Mouse (Mus musculus): Measurements from ENCODE around the gene Ppox. TPM values are rescaled to one million over a fixed set of nuclear protein-coding genes. Genes with fewer than 3 reads are reported as not detected.

Gene Ppox
- polyA plus RNA-seq, 1 experiment from 2014 or later = 69.6 TPM

GRCm38 (mm10) chr1:171235791-171236190, 45.2 kb downstream of the Ppox start:
- no peak for DNase-seq
- 67% methylated on average over 4 of the region's 4 CpGs for WGBS (ENCODE audit: insufficient replicate concordance)
- ATAC-seq = no peak
- Histone ChIP-seq H3K36me3 (replicated peaks; ENCODE audit: insufficient read depth, low read length) (peaks cover 57% of the 10 kb centered on the region), H3K4me3 (ENCODE audit: low read depth, low read length) (no peak overlapping the region), H3K4me1 (ENCODE audit: insufficient read depth) (peaks cover 15% of the 10 kb centered on the region), H3K27me3 (ENCODE audit: insufficient read depth, low read length) (no peaks in the 10 kb centered on the region), H3K27ac (ENCODE audit: low read depth) (no peak overlapping the region), H3K9ac (replicated peaks) (no peak overlapping the region), H3K9me3 (ENCODE audit: low read length) (no peaks in the 10 kb centered on the region), H3K4me2 (ENCODE audit: low read depth, low read length) (no peak overlapping the region)
- TF ChIP-seq CTCF (IDR thresholded peaks at IDR 0.05; ENCODE audit: low read depth) = no peak
- TF ChIP-seq EP300 (IDR thresholded peaks at IDR 0.05; ENCODE audit: low read depth) = no peak

DNA sequence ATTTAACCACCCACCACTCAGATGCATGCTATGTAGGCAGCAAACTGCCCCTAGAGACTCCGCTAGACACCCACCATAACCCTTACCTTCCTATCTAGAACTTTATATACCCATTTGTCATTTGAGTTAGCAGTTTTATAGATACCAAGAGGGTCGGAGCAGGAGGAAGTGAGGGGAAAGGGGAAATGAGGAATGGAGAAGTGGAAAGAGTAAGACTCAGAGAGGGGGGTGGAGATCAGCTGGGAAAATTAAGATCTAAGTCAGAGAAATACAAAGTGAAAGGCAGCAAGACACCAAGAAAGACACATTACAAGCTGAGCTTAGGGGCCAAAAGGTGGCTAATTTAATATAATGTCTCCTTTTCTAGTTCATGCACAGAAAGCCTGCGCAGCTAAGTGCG, 46.4 kb downstream of the Ppox start:
- 66% methylated on average over 4 of the region's 4 CpGs for WGBS (ENCODE audit: insufficient replicate concordance)
- Histone ChIP-seq H3K4me3 (ENCODE audit: low read depth, low read length) (peak overlapping the region; percentile 48; the same call in 1 of the 2 replicates), H3K4me1 (ENCODE audit: insufficient read depth) (peaks cover 23% of the 10 kb centered on the region), H3K9ac (replicated peaks) (no peak overlapping the region), H3K9me3 (ENCODE audit: low read length) (no peaks in the 10 kb centered on the region), H3K4me2 (ENCODE audit: low read depth, low read length) (peak overlapping the region; percentile 52), H3K36me3 (replicated peaks; ENCODE audit: insufficient read depth, low read length) (peaks cover 51% of the 10 kb centered on the region), H3K27ac (ENCODE audit: low read depth) (peak overlapping the region; percentile 82), H3K27me3 (ENCODE audit: insufficient read depth, low read length) (no peaks in the 10 kb centered on the region)
- TF ChIP-seq CTCF (IDR thresholded peaks at IDR 0.05; ENCODE audit: low read depth) (no peak), EP300 (IDR thresholded peaks at IDR 0.05; ENCODE audit: low read depth) (no peak)
- DNase-seq (no peak), ATAC-seq (no peak)

GRCm38 (mm10) chr1:171234126-171234525, 46.9 kb downstream of the Ppox start, which contains the start of gene Fcer1g:
TSS of gene Fcer1g (minus strand) at chr1:171234365.
- Histone ChIP-seq H3K4me1 (ENCODE audit: insufficient read depth) (peaks cover 23% of the 10 kb centered on the region), H3K4me2 (ENCODE audit: low read depth, low read length) (peak within 1 kb of the TSS; percentile 52), H3K9me3 (ENCODE audit: low read length) (no peaks in the 10 kb centered on the region), H3K9ac (replicated peaks) (peak within 1 kb of the TSS; percentile 16), H3K36me3 (replicated peaks; ENCODE audit: insufficient read depth, low read length) (peaks cover 47% of the 10 kb centered on the region), H3K27ac (ENCODE audit: low read depth) (peak within 1 kb of the TSS; percentile 82), H3K4me3 (ENCODE audit: low read depth, low read length) (peak within 1 kb of the TSS; percentile 48), H3K27me3 (ENCODE audit: insufficient read depth, low read length) (no peaks in the 10 kb centered on the region)
- TF ChIP-seq CTCF (IDR thresholded peaks at IDR 0.05; ENCODE audit: low read depth) = no peak
- TF ChIP-seq EP300 (IDR thresholded peaks at IDR 0.05; ENCODE audit: low read depth) = no peak
- WGBS (ENCODE audit: insufficient replicate concordance) = 43% methylated on average over 14 of the region's 14 CpGs
- ATAC-seq (peak; percentile 47), DNase-seq (peak; percentile 61)

GRCm38 (mm10) chr1:171232800-171233730, 47.9 kb downstream of the Ppox start:
- no peak for ATAC-seq
- Histone ChIP-seq H3K4me3 (ENCODE audit: low read depth, low read length) (peak overlapping the region; percentile 48), H3K27me3 (ENCODE audit: insufficient read depth, low read length) (no peaks in the 10 kb centered on the region), H3K27ac (ENCODE audit: low read depth) (peak overlapping the region; percentile 82), H3K4me2 (ENCODE audit: low read depth, low read length) (peak overlapping the region; percentile 51), H3K36me3 (replicated peaks; ENCODE audit: insufficient read depth, low read length) (peaks cover 38% of the 10 kb centered on the region), H3K4me1 (ENCODE audit: insufficient read depth) (peaks cover 23% of the 10 kb centered on the region), H3K9ac (replicated peaks) (peak overlapping the region; percentile 16), H3K9me3 (ENCODE audit: low read length) (no peaks in the 10 kb centered on the region)
- no peak for DNase-seq
- WGBS (ENCODE audit: insufficient replicate concordance) = 42% methylated on average over 12 of the region's 12 CpGs
- no peak for TF ChIP-seq CTCF (IDR thresholded peaks at IDR 0.05; ENCODE audit: low read depth)
- TF ChIP-seq EP300 (IDR thresholded peaks at IDR 0.05; ENCODE audit: low read depth) = no peak

DNA sequence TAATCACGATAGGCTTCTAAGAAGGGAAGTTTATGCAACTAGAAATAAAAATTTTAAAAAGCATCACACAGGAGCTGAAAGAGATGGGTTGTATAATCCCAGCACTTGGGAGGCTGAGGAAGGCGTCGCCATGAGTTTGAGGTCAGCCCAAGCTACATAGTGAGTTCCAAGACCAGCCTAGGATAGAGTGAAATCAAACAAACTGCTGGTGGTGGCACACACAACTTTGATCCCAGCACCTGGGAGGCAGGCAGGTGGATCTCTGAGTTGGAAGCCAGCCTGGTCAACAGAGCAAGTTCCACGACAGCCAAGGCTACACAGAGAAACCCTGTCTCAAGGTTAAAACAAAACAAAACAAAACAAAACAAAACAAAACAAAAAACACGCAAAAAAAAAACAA, 48.6 kb downstream of the Ppox start:
- H3K27me3 ChIP-seq (ENCODE audit: insufficient read depth, low read length) = no peaks in the 10 kb centered on the region
- no peak for TF ChIP-seq CTCF (IDR thresholded peaks at IDR 0.05; ENCODE audit: low read depth)
- TF ChIP-seq EP300 (IDR thresholded peaks at IDR 0.05; ENCODE audit: low read depth) = no peak
- H3K4me3 ChIP-seq (ENCODE audit: low read depth, low read length) = peak overlapping the region; percentile 48
- H3K9ac ChIP-seq (replicated peaks) = no peak overlapping the region
- H3K4me2 ChIP-seq (ENCODE audit: low read depth, low read length) = peak overlapping the region; percentile 51
- ATAC-seq = no peak
- WGBS (ENCODE audit: insufficient replicate concordance) = 53% methylated on average over 5 of the region's 5 CpGs
- H3K4me1 ChIP-seq (ENCODE audit: insufficient read depth) = peaks cover 23% of the 10 kb centered on the region
- no peaks in the 10 kb centered on the region for H3K9me3 ChIP-seq (ENCODE audit: low read length)
- peaks cover 31% of the 10 kb centered on the region for H3K36me3 ChIP-seq (replicated peaks; ENCODE audit: insufficient read depth, low read length)
- H3K27ac ChIP-seq (ENCODE audit: low read depth) = peak overlapping the region; percentile 82
- DNase-seq = no peak

GRCm38 (mm10) chr1:171231844-171232243, 49.1 kb downstream of the Ppox start:
- WGBS (ENCODE audit: insufficient replicate concordance) = 30% methylated on average over 4 of the region's 4 CpGs
- DNase-seq = no peak

More at GRCm38 (mm10) chr1:171231844-171232243, 49.1 kb downstream of the Ppox start:
- ATAC-seq = no peak
- H3K27me3 ChIP-seq (ENCODE audit: insufficient read depth, low read length) = no peaks in the 10 kb centered on the region
- no peak overlapping the region for H3K9ac ChIP-seq (replicated peaks)
- peaks cover 27% of the 10 kb centered on the region for H3K36me3 ChIP-seq (replicated peaks; ENCODE audit: insufficient read depth, low read length)
- no peak for TF ChIP-seq CTCF (IDR thresholded peaks at IDR 0.05; ENCODE audit: low read depth)
- no peak for TF ChIP-seq EP300 (IDR thresholded peaks at IDR 0.05; ENCODE audit: low read depth)
- peak overlapping the region; percentile 48 for H3K4me3 ChIP-seq (ENCODE audit: low read depth, low read length)
- H3K27ac ChIP-seq (ENCODE audit: low read depth) = peak overlapping the region; percentile 82
- no peaks in the 10 kb centered on the region for H3K9me3 ChIP-seq (ENCODE audit: low read length)
- peak overlapping the region; percentile 51 for H3K4me2 ChIP-seq (ENCODE audit: low read depth, low read length)
- peaks cover 23% of the 10 kb centered on the region for H3K4me1 ChIP-seq (ENCODE audit: insufficient read depth)
